Mouse (Mus musculus) right cerebral cortex, postnatal 14 days (tissue): Measurements from ENCODE around the gene Gm49711.
"Not testable (repeated sequence)": the region's sequence is repeated elsewhere in the genome, so short reads cannot be mapped to it uniquely, and the experiment has no call there.

Experiments used
- DNase-seq: peaks from one replicate; pipeline ENCODE4 v3.0.0; 2022

Gm49711 gene

GRCm38 (mm10) chr16:92064801-92065200 is 6.7 kb downstream of the Gm49711 start:
- no peak for DNase-seq

- no peak for DNase-seq
Measured at GRCm38 (mm10) chr16:92070338-92070737, 12.2 kb downstream of the Gm49711 start.

- DNase-seq = no peak
Measured at GRCm38 (mm10) chr16:92076797-92077196, 18.7 kb downstream of the Gm49711 start.

- DNase-seq = no peak
Measured at GRCm38 (mm10) chr16:92083771-92084453, 25.8 kb downstream of the Gm49711 start.

GRCm38 (mm10) chr16:92089225-92089624 is 31.1 kb downstream of the Gm49711 start:
- no peak for DNase-seq

GRCm38 (mm10) chr16:92091876-92092275 is 33.8 kb downstream of the Gm49711 start:
- no peak for DNase-seq

GRCm38 (mm10) chr16:92098351-92099051 is 40.4 kb downstream of the Gm49711 start:
- no peak for DNase-seq

GRCm38 (mm10) chr16:92099598-92099997 is 41.5 kb downstream of the Gm49711 start:
- no peak for DNase-seq

GRCm38 (mm10) chr16:92100111-92100510 is 42.0 kb downstream of the Gm49711 start:
- no peak for DNase-seq

- no peak for DNase-seq
Measured at GRCm38 (mm10) chr16:92102115-92102514, 44.0 kb downstream of the Gm49711 start.

- DNase-seq = not testable (repeated sequence)
Measured at GRCm38 (mm10) chr16:92102931-92103330, 44.8 kb downstream of the Gm49711 start.

- DNase-seq = no peak
Measured at GRCm38 (mm10) chr16:92103572-92104331, 45.6 kb downstream of the Gm49711 start.

GRCm38 (mm10) chr16:92104332-92104590 is 46.1 kb downstream of the Gm49711 start:
- DNase-seq = no peak

GRCm38 (mm10) chr16:92104951-92105350 is 46.8 kb downstream of the Gm49711 start:
- DNase-seq = no peak

GRCm38 (mm10) chr16:92105631-92106030 is 47.5 kb downstream of the Gm49711 start:
- DNase-seq = no peak

- DNase-seq = no peak
Measured at GRCm38 (mm10) chr16:92107346-92107745, 49.2 kb downstream of the Gm49711 start.

GRCm38 (mm10) chr16:92114706-92115241 is 56.7 kb downstream of the Gm49711 start:
- DNase-seq = no peak

GRCm38 (mm10) chr16:92115611-92116421 is 57.7 kb downstream of the Gm49711 start:
- DNase-seq = peak; percentile 63

- no peak for DNase-seq
Measured at GRCm38 (mm10) chr16:92117337-92118209, 59.5 kb downstream of the Gm49711 start.

GRCm38 (mm10) chr16:92119013-92119515 is 60.9 kb downstream of the Gm49711 start:
- no peak for DNase-seq

- no peak for DNase-seq
Measured at GRCm38 (mm10) chr16:92120899-92121531, 62.9 kb downstream of the Gm49711 start.
